Mouse (Mus musculus) 416B (cell line): ENCODE results near the gene Frmd8.

Experiments used
- DNase-seq: peaks from one replicate; pipeline ENCODE4 v3.0.0; 2011; ENCODE audit warnings: low read depth

Frmd8 gene

GRCm38 (mm10) chr19:5806809-5807205, 68.3 kb downstream of the Frmd8 start:
- peak; percentile 69 for DNase-seq

- peak; percentile 79 for DNase-seq
Measured at GRCm38 (mm10) chr19:5806051-5806808, 68.8 kb downstream of the Frmd8 start.

- peak; percentile 52 for DNase-seq
Measured at GRCm38 (mm10) chr19:5804371-5804899, 70.6 kb downstream of the Frmd8 start.

- no peak for DNase-seq
Measured at GRCm38 (mm10) chr19:5803881-5804279, 71.2 kb downstream of the Frmd8 start.

- peak; percentile 99 for DNase-seq
Measured at GRCm38 (mm10) chr19:5803041-5803880, 71.8 kb downstream of the Frmd8 start.

GRCm38 (mm10) chr19:5802787-5803040, 72.4 kb downstream of the Frmd8 start:
- DNase-seq: no peak

- DNase-seq: peak; percentile 97
Measured at GRCm38 (mm10) chr19:5802011-5802786, 72.9 kb downstream of the Frmd8 start.

GRCm38 (mm10) chr19:5801432-5801964, 73.6 kb downstream of the Frmd8 start:
- peak; percentile 58 for DNase-seq

- peak; percentile 53 for DNase-seq
Measured at GRCm38 (mm10) chr19:5800632-5801431, 74.2 kb downstream of the Frmd8 start.

- DNase-seq: no peak
Measured at GRCm38 (mm10) chr19:5800350-5800631, 74.8 kb downstream of the Frmd8 start.
